Mouse (Mus musculus) E14TG2a.4 (cell line): ENCODE measurements around the gene Kcnq5.
"Not testable (repeated sequence)": the region's sequence is repeated elsewhere in the genome, so short reads cannot be mapped to it uniquely, and the experiment has no call there.

ENCODE experiments used
- H3K27me3 ChIP-seq: 2 replicates; pipeline ENCODE4 v1.6.1; 2014; ENCODE audit warnings: low read length, control low read depth; ENCODE audit not compliant: insufficient read depth
- H3K36me3 ChIP-seq: 2 replicates; pipeline ENCODE4 v1.6.1; 2014; ENCODE audit warnings: low read length, control low read depth; ENCODE audit not compliant: insufficient read depth
- H3K4me1 ChIP-seq: replicated peaks from 2 replicates; pipeline ENCODE4 v1.6.1; 2014; ENCODE audit warnings: low read depth, low read length, control low read depth
- H3K4me3 ChIP-seq: replicated peaks from 2 replicates; pipeline ENCODE4 v1.5.1; 2014; ENCODE audit warnings: mild to moderate bottlenecking, low read length
- H3K9me3 ChIP-seq: 2 replicates; pipeline ENCODE4 v1.6.1; 2014; ENCODE audit warnings: low read length, control low read depth
- CTCF ChIP-seq: conservative IDR thresholded peaks from 2 replicates; pipeline ENCODE4 v1.5.1; 2014; ENCODE audit warnings: low read length
- NANOG ChIP-seq: IDR thresholded peaks from 2 replicates; pipeline ENCODE4 v1.6.1; 2014; ENCODE audit warnings: borderline replicate concordance, low read length, mixed read lengths
- POU5F1 ChIP-seq: IDR thresholded peaks from 2 replicates; pipeline ENCODE4 v1.6.1; 2014; ENCODE audit warnings: low read length, borderline replicate concordance

Kcnq5 gene

GRCm38 (mm10) chr1:21419370-21419769, 542.4 kb downstream of the Kcnq5 start:
- Histone ChIP-seq H3K36me3 (no peaks in the 10 kb centered on the region), H3K9me3 (no peaks in the 10 kb centered on the region), H3K4me1 (no peaks in the 10 kb centered on the region), H3K27me3 (no peaks in the 10 kb centered on the region), H3K4me3 (no peak overlapping the region)
- TF ChIP-seq CTCF (no peak), POU5F1 (no peak), NANOG (no peak)

- H3K4me3 ChIP-seq = no peak overlapping the region
- H3K36me3 ChIP-seq = no peaks in the 10 kb centered on the region
- H3K27me3 ChIP-seq = no peaks in the 10 kb centered on the region
- H3K4me1 ChIP-seq = 0 out of 2 replicates have a peak, but pooled peaks cover 3% of the 10 kb centered on the region
- H3K9me3 ChIP-seq = no peaks in the 10 kb centered on the region
- TF ChIP-seq NANOG (no peak), POU5F1 (no peak), CTCF (no peak)
Observed at GRCm38 (mm10) chr1:21412197-21412555, 549.6 kb downstream of the Kcnq5 start.

GRCm38 (mm10) chr1:21411331-21412196, 550.2 kb downstream of the Kcnq5 start:
- no peaks in the 10 kb centered on the region for H3K9me3 ChIP-seq
- H3K27me3 ChIP-seq = no peaks in the 10 kb centered on the region
- 0 out of 2 replicates have a peak, but pooled peaks cover 3% of the 10 kb centered on the region for H3K4me1 ChIP-seq
- no peaks in the 10 kb centered on the region for H3K36me3 ChIP-seq
- TF ChIP-seq CTCF = peak; percentile 56
- TF ChIP-seq NANOG = no peak
- H3K4me3 ChIP-seq = no peak overlapping the region

GRCm38 (mm10) chr1:21407266-21407665, 554.5 kb downstream of the Kcnq5 start:
- no peak overlapping the region for H3K4me3 ChIP-seq
- H3K36me3 ChIP-seq = no peaks in the 10 kb centered on the region
- peaks cover 10% of the 10 kb centered on the region for H3K4me1 ChIP-seq
- no peaks in the 10 kb centered on the region for H3K27me3 ChIP-seq
- no peaks in the 10 kb centered on the region for H3K9me3 ChIP-seq
- no peak for TF ChIP-seq CTCF
- no peak for TF ChIP-seq POU5F1

GRCm38 (mm10) chr1:21402804-21403203, 558.9 kb downstream of the Kcnq5 start:
- Histone ChIP-seq H3K27me3 (no peaks in the 10 kb centered on the region), H3K4me1 (peaks cover 23% of the 10 kb centered on the region), H3K4me3 (peak overlapping the region; percentile 51), H3K9me3 (no peaks in the 10 kb centered on the region), H3K36me3 (no peaks in the 10 kb centered on the region)
- TF ChIP-seq CTCF = no peak
- no peak for TF ChIP-seq NANOG
- no peak for TF ChIP-seq POU5F1

- no peaks in the 10 kb centered on the region for H3K36me3 ChIP-seq
- H3K4me3 ChIP-seq = no peak overlapping the region
- no peaks in the 10 kb centered on the region for H3K9me3 ChIP-seq
- H3K4me1 ChIP-seq = peaks cover 7% of the 10 kb centered on the region
- H3K27me3 ChIP-seq = no peaks in the 10 kb centered on the region
- no peak for TF ChIP-seq CTCF
- no peak for TF ChIP-seq POU5F1
- no peak for TF ChIP-seq NANOG
Observed at GRCm38 (mm10) chr1:21391138-21391671, 570.5 kb downstream of the Kcnq5 start.

- H3K4me3 ChIP-seq = no peak within 1 kb of the TSS
- H3K36me3 ChIP-seq = no peaks in the 10 kb centered on the region
- TF ChIP-seq CTCF (no peak), POU5F1 (no peak), NANOG (no peak)
- peaks cover 3% of the 10 kb centered on the region; the same call in 1 of the 2 replicates for H3K4me1 ChIP-seq
- peaks cover 13% of the 10 kb centered on the region for H3K9me3 ChIP-seq
- H3K27me3 ChIP-seq = no peaks in the 10 kb centered on the region; the same call in 1 of the 2 replicates
Observed at GRCm38 (mm10) chr1:21383256-21383655, 578.5 kb downstream of the Kcnq5 start, which contains the start of gene Khdc1b. TSS of gene Khdc1b (plus strand) at chr1:21383556.

- H3K27me3 ChIP-seq, H3K36me3 ChIP-seq, H3K4me1 ChIP-seq, H3K4me3 ChIP-seq: not testable (repeated sequence)
- peaks cover 30% of the 10 kb centered on the region for H3K9me3 ChIP-seq
Observed at GRCm38 (mm10) chr1:21368031-21368430, 593.7 kb downstream of the Kcnq5 start, which contains the start of gene Khdc1c. TSS of gene Khdc1c (plus strand) at chr1:21368331.

- Histone ChIP-seq H3K36me3 (no peaks in the 10 kb centered on the region), H3K4me3 (no peak within 1 kb of the TSS), H3K27me3 (no peaks in the 10 kb centered on the region), H3K4me1 (no peaks in the 10 kb centered on the region), H3K9me3 (peaks cover 9% of the 10 kb centered on the region; the same call in 1 of the 2 replicates)
- TF ChIP-seq POU5F1 (no peak), CTCF (no peak), NANOG (no peak)
Observed at GRCm38 (mm10) chr1:21349341-21349740, 612.4 kb downstream of the Kcnq5 start, which contains the start of gene Khdc1a. TSS of gene Khdc1a (plus strand) at chr1:21349641.
